Mouse (Mus musculus) forebrain, embryonic 16.5 days (tissue): Measurements from ENCODE around the gene Dlgap4. TPM values are rescaled to one million over a fixed set of nuclear protein-coding genes. Genes with fewer than 3 reads are reported as not detected.

Source experiments
- ATAC-seq: fragments of 200-750 bp; cut with Nextera tagmentation; 2 replicates; pipeline ENCODE4 v1.8.0; 2017; ENCODE audit warnings: mild to moderate bottlenecking, moderate library complexity
- H3K27ac ChIP-seq: fragments of 300-500 bp; sonication (generic); 2 replicates; pipeline ENCODE4 v1.5.1; 2014; ENCODE audit warnings: low read length, control low read depth
- H3K27me3 ChIP-seq: fragments of 300-500 bp; sonication (generic); replicated peaks from 2 replicates; pipeline ENCODE4 v1.6.1; 2014; ENCODE audit warnings: low read length; ENCODE audit not compliant: control insufficient read depth, insufficient read depth
- H3K36me3 ChIP-seq: fragments of 300-500 bp; sonication (generic); 2 replicates; pipeline ENCODE4 v1.6.1; 2014; ENCODE audit not compliant: control insufficient read depth, insufficient read depth
- H3K4me1 ChIP-seq: fragments of 300-500 bp; sonication (generic); replicated peaks from 2 replicates; pipeline ENCODE4 v1.6.1; 2014; ENCODE audit warnings: low read length; ENCODE audit not compliant: control insufficient read depth, insufficient read depth
- H3K4me2 ChIP-seq: fragments of 300-500 bp; sonication (generic); 2 replicates; pipeline ENCODE4 v1.6.1; 2014; ENCODE audit warnings: mild to moderate bottlenecking, low read length, control low read depth
- H3K4me3 ChIP-seq: fragments of 300-500 bp; sonication (generic); replicated peaks from 2 replicates; pipeline ENCODE4 v1.5.1; 2014; ENCODE audit warnings: mild to moderate bottlenecking, low read length, control low read depth
- H3K9ac ChIP-seq: fragments of 300-500 bp; sonication (generic); replicated peaks from 2 replicates; pipeline ENCODE4 v1.6.1; 2014; ENCODE audit warnings: low read depth, low read length, control low read depth
- H3K9me3 ChIP-seq: fragments of 300-500 bp; sonication (generic); 2 replicates; pipeline ENCODE4 v1.6.1; 2016; ENCODE audit warnings: low read length; ENCODE audit not compliant: control insufficient read depth
- WGBS: fragments of 180-500 bp; shearing (Covaris S2); extraction: QIAGEN DNeasy Blood & Tissue Kit; methylation state at CpG from one replicate; pipeline ENCODE4 v1.1.7; 2014; 5-methylcytosine and 5-hydroxymethylcytosine counted together
- polyA plus RNA-seq: library from polyadenylated mRNA; unstranded; fragments of >200 nt; fragmentation: Nextera tagmentation; extraction: Ambion mirVana; gene quantifications from 2 replicates; pipeline ENCODE4 v1.2.1, GENCODE M21; 2015

Dlgap4 gene
- polyA plus RNA-seq, 1 experiment from 2014 or later, result 361 TPM

DNA sequence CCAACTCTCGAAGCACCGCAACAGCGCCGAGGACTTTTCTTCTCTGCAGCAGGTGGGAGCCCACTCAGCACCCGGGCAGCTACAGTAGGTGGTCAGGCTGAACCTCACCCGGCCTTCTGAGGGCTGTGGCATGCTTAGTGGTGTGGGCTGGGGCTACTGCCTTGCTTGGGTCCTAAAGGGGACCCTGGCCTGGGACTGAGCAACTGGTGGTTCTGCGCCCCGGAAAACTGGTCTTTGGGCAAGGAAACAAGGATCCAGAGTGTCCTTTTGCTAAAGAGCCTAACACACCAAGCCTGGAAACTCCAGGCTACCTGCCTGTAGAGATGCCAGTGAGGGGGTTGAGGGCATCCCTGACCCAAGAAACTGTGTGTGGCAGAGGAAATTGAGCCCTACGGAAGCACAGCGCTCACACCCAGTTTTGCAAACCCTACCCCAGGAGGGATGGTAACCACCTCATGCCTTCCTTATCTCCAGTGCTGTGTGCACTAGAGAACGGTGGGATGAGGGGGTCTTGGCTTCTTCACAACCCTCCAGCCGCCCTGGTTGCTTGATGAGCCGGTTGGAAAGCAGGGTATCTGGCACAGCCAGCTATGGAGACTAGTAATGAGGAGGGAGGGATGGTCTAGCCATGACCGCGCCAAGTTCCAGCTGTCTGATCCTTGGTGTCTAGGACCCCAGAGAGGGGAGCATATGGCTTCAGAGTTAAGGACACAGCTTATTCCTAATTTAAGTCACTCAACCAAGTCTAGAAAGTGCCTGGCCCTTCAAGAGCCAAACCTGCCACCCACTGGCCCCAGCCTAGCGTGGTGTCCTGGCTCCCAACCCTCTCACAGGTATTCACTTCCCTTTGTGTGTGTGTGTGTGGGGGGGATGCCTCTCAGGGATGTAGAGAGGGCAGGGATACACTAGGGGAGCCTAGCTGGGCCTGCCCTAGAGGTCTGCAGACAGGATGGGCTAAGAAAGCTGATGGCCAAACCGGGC is 162.2 kb downstream of the Dlgap4 start:
- 0 out of 2 replicates have a peak overlapping the region, but pooled peaks have one; percentile 49 for H3K9ac ChIP-seq

DNA sequence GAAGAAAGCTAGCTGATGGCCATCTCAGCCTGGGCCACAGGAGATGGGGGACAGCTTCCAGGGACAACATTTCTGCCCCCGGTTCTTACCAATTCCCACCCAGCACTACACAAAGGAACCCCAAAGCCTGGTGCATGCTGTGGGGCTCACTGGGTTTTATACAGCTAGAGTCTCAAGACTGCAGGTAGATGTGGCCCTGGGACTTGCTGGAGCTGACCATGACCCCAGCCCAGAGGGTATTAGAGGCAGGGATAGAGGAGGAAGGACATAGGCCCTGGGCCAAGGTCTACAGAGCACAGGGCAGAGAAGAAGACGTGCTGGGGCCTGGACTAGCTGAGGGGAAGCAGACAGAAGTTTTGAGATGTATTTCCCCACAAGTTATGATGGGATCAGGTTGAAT is 163.4 kb downstream of the Dlgap4 start:
- Histone ChIP-seq H3K4me1 (peaks cover 17% of the 10 kb centered on the region), H3K36me3 (no peaks in the 10 kb centered on the region), H3K9ac (no peak overlapping the region), H3K9me3 (no peaks in the 10 kb centered on the region), H3K27me3 (no peaks in the 10 kb centered on the region), H3K4me3 (no peak overlapping the region), H3K4me2 (no peak overlapping the region), H3K27ac (no peak overlapping the region)
- WGBS, result 85% methylated on average over 2 of the region's 2 CpGs
- ATAC-seq, result no peak

More for the DNA sequence above, 162.2 kb downstream of the Dlgap4 start:
- peak; percentile 2; the same call in 1 of the 2 replicates for ATAC-seq
- peak overlapping the region; percentile 62 for H3K4me2 ChIP-seq
- H3K4me3 ChIP-seq, result peak overlapping the region; percentile 36
- H3K36me3 ChIP-seq, result no peaks in the 10 kb centered on the region
- no peak overlapping the region for H3K27ac ChIP-seq
- WGBS, result 32% methylated on average over 17 of the region's 17 CpGs
- no peaks in the 10 kb centered on the region for H3K27me3 ChIP-seq
- H3K4me1 ChIP-seq, result peaks cover 17% of the 10 kb centered on the region
- H3K9me3 ChIP-seq, result no peaks in the 10 kb centered on the region

DNA sequence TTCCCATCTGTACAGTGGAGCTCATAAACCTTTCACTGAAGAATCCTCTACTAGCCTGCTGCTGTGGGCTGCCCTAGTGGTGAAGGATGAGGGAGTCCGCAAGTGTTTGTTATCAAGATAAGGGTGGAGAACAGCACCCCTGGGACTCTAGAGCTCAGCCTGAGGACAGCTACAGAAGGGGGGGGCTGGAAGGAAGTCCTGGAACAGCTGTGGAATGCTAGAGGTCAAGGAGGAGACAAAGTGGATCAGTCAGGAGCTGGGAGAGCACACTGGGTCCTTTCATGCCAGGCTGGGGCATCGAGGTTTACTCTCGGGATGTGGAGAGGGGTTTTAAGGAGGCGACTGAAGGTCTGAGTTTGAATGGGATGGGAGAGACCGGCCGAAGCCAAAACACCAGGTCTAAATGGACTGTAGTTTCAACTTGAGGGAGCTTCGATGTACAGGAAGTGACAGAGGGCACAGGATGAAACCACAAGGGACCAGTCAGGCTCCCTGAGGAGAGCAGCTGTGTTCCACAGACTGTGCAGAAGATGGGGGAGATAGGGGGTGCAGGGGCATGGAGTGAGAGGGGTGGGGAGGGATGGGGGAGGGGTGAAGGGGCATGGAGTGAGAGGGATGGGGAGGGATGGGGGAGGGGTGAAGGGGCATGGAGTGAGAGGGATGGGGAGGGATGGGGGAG is 164.0 kb downstream of the Dlgap4 start:
- H3K9me3 ChIP-seq, result no peaks in the 10 kb centered on the region
- H3K27ac ChIP-seq, result no peak overlapping the region
- no peaks in the 10 kb centered on the region for H3K27me3 ChIP-seq
- WGBS, result 73% methylated on average over 7 of the region's 7 CpGs
- no peak for ATAC-seq
- H3K9ac ChIP-seq, result no peak overlapping the region
- H3K36me3 ChIP-seq, result no peaks in the 10 kb centered on the region
- H3K4me1 ChIP-seq, result peaks cover 17% of the 10 kb centered on the region
- H3K4me3 ChIP-seq, result no peak overlapping the region
- no peak overlapping the region for H3K4me2 ChIP-seq

DNA sequence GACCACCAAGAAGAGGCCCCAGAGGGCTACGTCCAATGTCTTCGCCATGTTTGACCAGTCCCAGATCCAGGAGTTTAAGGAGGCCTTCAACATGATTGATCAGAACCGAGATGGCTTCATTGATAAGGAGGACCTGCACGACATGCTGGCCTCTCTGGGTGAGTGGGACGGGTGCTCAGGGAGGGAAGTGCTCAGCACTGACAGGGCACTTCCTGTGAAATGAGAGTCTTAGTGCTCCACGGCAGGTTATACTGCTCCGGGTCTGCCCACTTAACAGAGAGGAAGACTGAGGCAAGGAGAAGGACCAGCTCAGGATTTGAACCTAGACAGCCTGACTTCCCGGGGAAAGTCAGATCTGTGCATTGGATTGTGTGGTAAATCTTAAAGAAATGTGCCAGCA is 165.1 kb downstream of the Dlgap4 start:
- Histone ChIP-seq H3K4me2 (no peak overlapping the region), H3K9me3 (no peaks in the 10 kb centered on the region), H3K4me3 (no peak overlapping the region), H3K27me3 (no peaks in the 10 kb centered on the region), H3K36me3 (no peaks in the 10 kb centered on the region), H3K27ac (no peak overlapping the region), H3K9ac (no peak overlapping the region), H3K4me1 (peaks cover 17% of the 10 kb centered on the region)
- 93% methylated on average over 8 of the region's 8 CpGs for WGBS
- no peak for ATAC-seq

DNA sequence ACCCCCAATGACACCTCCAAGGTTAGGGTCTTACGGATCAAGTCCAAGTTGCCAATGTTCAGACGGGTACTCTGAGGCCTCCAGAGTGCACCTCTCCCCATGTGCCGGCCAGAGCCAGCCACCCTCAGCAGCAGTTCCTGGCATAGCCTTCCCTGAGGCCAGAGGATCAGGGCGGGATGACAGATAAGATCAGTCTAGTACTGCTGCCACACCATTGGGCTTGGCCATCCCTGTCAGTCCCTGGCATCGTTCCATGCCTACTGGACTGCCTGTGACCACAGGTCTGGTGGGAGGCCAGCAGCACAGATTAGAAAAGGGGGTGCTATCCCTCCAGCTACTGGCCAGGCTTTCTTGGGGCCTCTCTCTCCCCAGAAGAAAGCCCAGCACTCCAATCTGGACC is 165.5 kb downstream of the Dlgap4 start:
- no peak for ATAC-seq
- Histone ChIP-seq H3K27ac (no peak overlapping the region), H3K9me3 (no peaks in the 10 kb centered on the region), H3K4me3 (no peak overlapping the region), H3K9ac (no peak overlapping the region), H3K4me1 (peaks cover 17% of the 10 kb centered on the region), H3K36me3 (no peaks in the 10 kb centered on the region), H3K4me2 (no peak overlapping the region), H3K27me3 (no peaks in the 10 kb centered on the region)
- WGBS, result 84% methylated on average over 5 of the region's 5 CpGs

DNA sequence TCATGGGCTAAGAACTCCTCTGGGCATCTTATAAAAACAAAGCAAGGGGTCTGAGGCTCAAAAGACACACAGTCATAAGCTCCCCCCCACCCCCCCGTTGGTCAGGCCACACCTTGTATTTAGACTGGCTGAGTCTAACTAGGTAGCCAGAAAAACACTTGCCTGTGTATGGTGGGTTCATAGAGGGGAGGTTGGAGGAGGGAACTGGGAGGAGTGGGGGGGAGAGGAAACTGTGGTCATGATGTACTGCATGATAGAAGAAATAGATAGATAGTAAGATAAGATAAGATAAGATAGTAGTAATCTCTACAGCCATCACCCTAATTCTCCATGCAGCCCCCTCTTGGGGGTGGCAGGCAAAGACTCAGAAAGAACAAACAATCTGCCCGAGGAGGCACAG is 166.0 kb downstream of the Dlgap4 start:
- 49% methylated on average over 2 of the region's 2 CpGs for WGBS
- no peaks in the 10 kb centered on the region for H3K27me3 ChIP-seq
- no peak for ATAC-seq
- H3K27ac ChIP-seq, result no peak overlapping the region
- no peaks in the 10 kb centered on the region for H3K9me3 ChIP-seq
- H3K9ac ChIP-seq, result no peak overlapping the region
- H3K4me1 ChIP-seq, result peaks cover 15% of the 10 kb centered on the region
- no peak overlapping the region for H3K4me3 ChIP-seq
- H3K36me3 ChIP-seq, result no peaks in the 10 kb centered on the region
- no peak overlapping the region for H3K4me2 ChIP-seq

DNA sequence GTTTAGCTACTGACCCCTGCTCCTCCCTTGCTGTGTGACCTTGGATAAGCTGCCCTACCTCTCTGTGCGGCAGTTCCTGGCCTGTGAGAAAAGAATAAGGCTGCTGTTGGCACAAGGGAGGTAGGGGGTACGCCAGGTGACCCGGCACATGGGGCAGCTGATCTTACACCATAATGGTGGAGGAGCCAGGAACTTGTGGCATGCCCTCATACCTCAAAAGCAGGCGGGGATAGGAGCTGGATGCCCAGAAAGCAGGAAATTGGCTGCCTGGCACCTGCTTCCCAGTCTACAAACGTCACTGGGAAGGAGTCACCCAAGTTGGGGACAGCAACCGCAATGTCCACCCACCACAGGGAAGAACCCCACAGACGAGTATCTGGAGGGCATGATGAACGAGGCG is 166.6 kb downstream of the Dlgap4 start:
- Histone ChIP-seq H3K9ac (no peak overlapping the region), H3K27ac (no peak overlapping the region), H3K27me3 (no peaks in the 10 kb centered on the region), H3K9me3 (no peaks in the 10 kb centered on the region), H3K4me1 (peaks cover 8% of the 10 kb centered on the region), H3K36me3 (no peaks in the 10 kb centered on the region), H3K4me2 (no peak overlapping the region), H3K4me3 (no peak overlapping the region)
- ATAC-seq, result no peak
- WGBS, result 75% methylated on average over 9 of the region's 9 CpGs

DNA sequence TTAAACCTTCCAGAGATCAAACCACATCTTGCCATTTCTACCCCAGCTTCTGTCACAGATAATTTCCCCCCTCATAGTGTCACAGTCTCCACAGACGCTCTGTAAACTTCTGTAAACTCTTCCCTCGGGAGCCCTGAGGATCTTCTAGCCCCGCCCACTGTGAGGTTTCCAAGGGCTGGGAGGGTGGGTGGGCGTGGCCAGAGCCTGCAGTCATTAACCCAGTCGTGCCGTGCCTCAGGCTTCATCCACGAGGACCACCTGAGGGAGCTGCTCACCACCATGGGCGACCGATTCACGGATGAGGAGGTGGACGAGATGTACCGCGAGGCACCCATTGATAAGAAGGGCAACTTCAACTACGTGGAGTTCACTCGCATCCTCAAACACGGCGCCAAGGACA is 167.2 kb downstream of the Dlgap4 start:
- 13% methylated on average over 17 of the region's 17 CpGs for WGBS
- no peak overlapping the region for H3K4me2 ChIP-seq

DNA sequence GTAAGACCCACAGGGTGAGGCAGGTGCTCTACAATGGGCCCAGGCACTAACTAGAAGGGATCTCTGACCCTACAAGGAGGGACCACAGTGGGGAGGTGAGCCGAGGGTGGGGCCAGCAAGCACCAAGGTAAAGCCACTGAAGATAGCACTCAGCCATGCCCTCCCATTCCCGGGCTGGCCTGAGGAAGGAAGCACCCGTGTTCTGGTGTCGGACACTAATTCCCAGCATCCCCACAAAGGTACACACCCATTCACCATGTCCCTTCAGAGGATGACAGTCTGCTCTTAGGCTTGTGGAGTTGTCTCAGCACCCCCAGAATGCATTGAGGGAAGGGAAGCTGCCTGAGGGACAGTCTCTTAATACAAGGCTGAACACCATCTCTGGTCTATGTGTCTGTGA is 167.8 kb downstream of the Dlgap4 start:
- ATAC-seq, result no peak
- no peak overlapping the region for H3K4me2 ChIP-seq

More for the DNA sequence above, 167.2 kb downstream of the Dlgap4 start:
- Histone ChIP-seq H3K27me3 (no peaks in the 10 kb centered on the region), H3K27ac (no peak overlapping the region), H3K36me3 (no peaks in the 10 kb centered on the region), H3K4me3 (no peak overlapping the region), H3K4me1 (0 out of 2 replicates have a peak, but pooled peaks cover 3% of the 10 kb centered on the region), H3K9me3 (no peaks in the 10 kb centered on the region), H3K9ac (no peak overlapping the region)
- ATAC-seq, result no peak

More for the DNA sequence above, 167.8 kb downstream of the Dlgap4 start:
- no peaks in the 10 kb centered on the region for H3K9me3 ChIP-seq
- no peak overlapping the region for H3K27ac ChIP-seq
- H3K27me3 ChIP-seq, result no peaks in the 10 kb centered on the region
- WGBS, result 81% methylated on average over 4 of the region's 4 CpGs
- H3K4me3 ChIP-seq, result no peak overlapping the region
- no peak overlapping the region for H3K9ac ChIP-seq
- H3K36me3 ChIP-seq, result no peaks in the 10 kb centered on the region
- H3K4me1 ChIP-seq, result 0 out of 2 replicates have a peak, but pooled peaks cover 3% of the 10 kb centered on the region
